Mouse (Mus musculus): Measurements from ENCODE around the gene Pgam5. TPM values are rescaled to one million over a fixed set of nuclear protein-coding genes. Genes with fewer than 3 reads are reported as not detected.

The Pgam5 gene
- polyA plus RNA-seq (2021; fragmentation: Nextera tagmentation), result 70.3 and 78.0 TPM in 2 replicates
- long read RNA-seq, experiment 1, transcript Pgam5-202 (6 exons, 2,098 nt), result minor isoform, 208 of 535 reads
- long read RNA-seq, experiment 1, transcript Pgam5-201 (6 exons, 2,044 nt), result major isoform, 277 of 535 reads
- long read RNA-seq, experiment 1, partial matches to known transcripts, result 9 of 535 reads
- long read RNA-seq, experiment 1, other reads (novel, unspliced or antisense), result 41 of 535 reads
- long read RNA-seq, experiment 2, transcript Pgam5-201 (6 exons, 2,044 nt), result major isoform, 54 of 110 reads
- long read RNA-seq, experiment 2, transcript Pgam5-202 (6 exons, 2,098 nt), result minor isoform, 35 of 110 reads
- long read RNA-seq, experiment 2, partial matches to known transcripts, result 7 of 110 reads
- long read RNA-seq, experiment 2, other reads (novel, unspliced or antisense), result 14 of 110 reads

DNA sequence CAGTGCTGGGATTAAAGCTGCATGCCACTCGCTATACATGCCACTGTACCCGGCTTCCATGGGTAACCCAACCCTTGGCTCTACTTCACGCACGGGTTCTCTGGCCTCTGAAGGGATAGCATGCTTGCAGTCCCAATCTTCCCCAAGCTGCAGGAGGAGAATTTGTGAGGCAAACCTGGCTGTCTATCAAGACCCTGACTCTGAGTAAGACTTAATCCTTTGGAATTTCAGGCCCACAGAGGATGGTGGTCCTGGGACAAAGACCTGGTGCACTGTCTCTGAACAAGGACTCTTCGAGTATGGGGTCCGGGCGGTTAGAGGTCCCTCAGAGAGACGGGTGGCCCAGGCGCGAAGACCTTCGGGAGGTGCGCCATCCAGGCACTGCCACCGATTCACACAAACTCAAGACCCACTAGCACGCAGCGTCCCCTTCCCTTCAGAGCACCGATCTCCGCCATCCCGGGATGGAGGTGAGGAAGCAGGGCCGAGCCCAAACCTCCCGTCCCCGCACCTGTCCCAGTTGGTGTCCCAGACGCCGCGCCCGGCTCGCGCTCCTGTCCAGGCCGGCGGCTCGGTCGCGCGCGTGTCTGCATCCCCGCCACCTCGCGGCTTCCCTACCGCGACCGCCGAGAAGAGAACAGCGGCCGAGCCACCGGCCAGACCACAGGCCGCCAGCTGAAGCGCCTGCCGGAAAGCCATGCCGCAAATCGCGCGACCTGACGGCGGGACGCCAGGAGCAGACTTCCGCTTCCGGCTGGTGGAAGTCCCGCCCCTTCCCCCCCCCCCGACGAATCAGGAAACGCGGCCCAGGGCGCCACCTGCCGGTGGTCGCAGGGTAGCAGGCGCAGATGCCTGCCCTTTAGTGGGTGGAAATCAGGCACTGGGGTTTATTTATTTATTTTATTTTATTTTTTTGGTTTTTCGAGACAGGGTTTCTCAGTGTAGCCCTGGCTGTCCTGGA, at the start of gene Pgam5:
Gene Pgam5 (minus strand): TSS at position 773 of the 961 bp plus-strand sequence.

DNA sequence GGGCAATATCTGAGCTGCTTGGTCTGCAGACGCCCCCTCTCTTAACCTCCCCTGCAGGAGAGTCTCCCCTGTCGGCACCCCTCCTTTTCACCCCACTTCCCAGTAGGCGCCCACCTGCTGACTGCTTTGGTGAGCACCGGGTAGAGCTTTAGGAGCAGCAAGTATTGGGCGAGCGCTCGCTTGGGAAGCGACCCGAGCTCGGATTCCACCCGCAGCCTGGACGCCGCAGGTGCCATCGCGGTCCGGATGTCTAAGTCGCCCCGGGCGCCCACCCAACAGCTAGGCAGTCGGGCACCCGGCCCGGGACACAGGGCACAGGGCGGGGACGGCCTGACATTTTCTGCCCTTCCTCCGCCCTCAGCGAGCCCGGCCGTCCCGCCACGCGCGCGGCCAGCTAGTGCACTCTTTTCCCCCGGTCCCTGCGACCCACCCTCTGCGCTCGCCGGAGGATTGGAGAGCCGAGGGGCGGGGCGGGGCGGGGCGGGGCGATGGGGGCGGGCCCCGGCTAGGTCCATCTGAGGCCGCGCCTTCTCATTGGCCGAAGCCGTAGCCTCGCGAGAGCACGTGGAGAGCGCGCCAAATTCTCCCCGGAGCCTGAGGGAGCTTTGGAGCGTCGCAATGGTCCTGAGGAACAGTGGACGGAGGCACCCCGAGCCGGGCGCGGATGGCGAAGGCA, 16.2 kb upstream of the Pgam5 start, which contains the start of the genes Pxmp2 and Pole:
Gene Pxmp2 (minus strand): TSS at position 417 of the 676 bp plus-strand sequence.
Gene Pole (plus strand): TSS at position 537 of the 676 bp plus-strand sequence.

DNA sequence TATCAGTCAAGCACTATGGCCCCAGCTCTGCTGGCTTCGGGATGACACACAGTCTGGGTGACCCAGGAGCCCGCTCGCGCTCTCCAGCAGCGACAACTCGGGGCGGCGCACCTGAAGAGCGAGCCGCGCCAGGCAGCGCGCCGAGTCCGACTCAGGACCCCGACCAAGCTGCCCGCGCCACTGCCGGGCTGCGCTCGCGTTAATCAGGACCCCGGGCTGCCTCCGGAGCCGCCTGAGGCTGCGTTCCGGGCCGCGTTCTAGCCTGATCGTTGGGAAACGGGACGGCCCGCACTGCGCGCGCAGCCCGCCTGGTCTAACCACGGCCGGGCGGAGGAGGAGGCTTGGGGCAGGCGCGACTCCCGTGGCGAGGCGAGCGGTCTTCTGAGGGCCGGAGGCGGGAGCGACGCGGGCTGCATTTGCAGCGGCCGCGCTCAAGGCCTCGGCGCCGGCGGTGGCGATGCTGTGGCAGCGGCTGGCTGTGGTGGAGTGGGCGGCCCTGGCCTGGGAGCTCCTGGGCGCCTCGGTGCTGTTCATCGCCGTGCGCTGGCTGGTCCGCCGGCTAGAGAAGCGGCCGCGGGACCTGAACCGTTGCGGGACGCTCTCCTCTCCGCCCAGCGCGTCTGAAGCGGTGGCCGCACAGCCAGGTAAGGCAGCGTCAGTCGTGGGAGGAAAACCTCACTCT, 38.8 kb downstream of the Pgam5 start, which contains the start of gene Ankle2:
Gene Ankle2 (plus strand): TSS at position 225 of the 682 bp plus-strand sequence.

Other genes with a start within 250 kb of the Pgam5 start
- gene Gm17655, start 197.4 kb downstream of the Pgam5 start, polyA plus RNA-seq (2021; fragmentation: Nextera tagmentation), result 3.1 and 4.0 TPM in 2 replicates
- 0.24 and 0.43 TPM in 2 replicates for gene Gm35315, start 175.5 kb downstream of the Pgam5 start, polyA plus RNA-seq (2021; fragmentation: Nextera tagmentation)
- 7.2 and 8.5 TPM in 2 replicates for gene Plcxd1, start 169.9 kb downstream of the Pgam5 start, polyA plus RNA-seq (2021; fragmentation: Nextera tagmentation)
- 43.4 and 56.9 TPM in 2 replicates for gene Gtpbp6, start 161.7 kb downstream of the Pgam5 start, polyA plus RNA-seq (2021; fragmentation: Nextera tagmentation)
- 4.1 and 8.1 TPM in 2 replicates for gene Zfp605, start 159.8 kb downstream of the Pgam5 start, polyA plus RNA-seq (2021; fragmentation: Nextera tagmentation)
- gene Chfr, start 134.1 kb downstream of the Pgam5 start, polyA plus RNA-seq (2021; fragmentation: Nextera tagmentation), result 11.8 and 17.7 TPM in 2 replicates
- 8.1 and 10.2 TPM in 2 replicates for gene Golga3, start 93.2 kb downstream of the Pgam5 start, polyA plus RNA-seq (2021; fragmentation: Nextera tagmentation)
- gene Ankle2, start 38.9 kb downstream of the Pgam5 start, polyA plus RNA-seq (2021; fragmentation: Nextera tagmentation), result 12.0 and 12.8 TPM in 2 replicates
- 18.9 and 20.1 TPM in 2 replicates for gene Pxmp2, start 16.3 kb upstream of the Pgam5 start, polyA plus RNA-seq (2021; fragmentation: Nextera tagmentation)
- 0.41 and 0.47 TPM in 2 replicates for gene Pole, start 16.4 kb upstream of the Pgam5 start, polyA plus RNA-seq (2021; fragmentation: Nextera tagmentation)
- gene P2rx2, start 73.3 kb upstream of the Pgam5 start, polyA plus RNA-seq (2021; fragmentation: Nextera tagmentation), result not detected in 2 replicates
- not detected in 2 replicates for gene Lrcol1, start 74.8 kb upstream of the Pgam5 start, polyA plus RNA-seq (2021; fragmentation: Nextera tagmentation)
- 4.5 and 14.4 TPM in 2 replicates for gene Fbrsl1, start 178.6 kb upstream of the Pgam5 start, polyA plus RNA-seq (2021; fragmentation: Nextera tagmentation)

Measured in left cerebral cortex, adult 6 months (tissue).